Mouse (Mus musculus) CH12.LX (cell line): ENCODE measurements around the gene Gng3.
A peak's percentile ranks its signal among the peaks of the same experiment; 100 is the strongest.

Experiments used
- CTCF ChIP-seq, 2 experiments: IDR thresholded peaks in 1 of 2; conservative IDR thresholded peaks in 1 of 2; 2 replicates each; pipeline ENCODE4 v1.5.1; 2011 to 2012; ENCODE audit warnings: low read depth in 2 of 2, low read length in 2 of 2, improper control_type of control experiment in 1 of 2, inconsistent platforms in 1 of 2, mild to moderate bottlenecking in 1 of 2, moderate library complexity in 1 of 2
- ELF1 ChIP-seq: IDR thresholded peaks from 2 replicates; pipeline ENCODE4 v1.6.1; 2014; ENCODE audit warnings: low read depth, mild to moderate bottlenecking, inconsistent platforms, low read length, improper control_type of control experiment
- EP300 ChIP-seq: IDR thresholded peaks from 2 replicates; pipeline ENCODE4 v1.6.1; 2011; ENCODE audit warnings: low read length, improper control_type of control experiment
- JUND ChIP-seq: conservative IDR thresholded peaks from 2 replicates; pipeline ENCODE4 v1.6.1; 2011; ENCODE audit warnings: low read depth, low read length, improper control_type of control experiment
- POLR2A ChIP-seq: IDR thresholded peaks from 2 replicates; pipeline ENCODE4 v1.6.1; 2011; ENCODE audit warnings: low read depth, mild to moderate bottlenecking, improper control_type of control experiment, low read length
- ZC3H11A ChIP-seq: IDR thresholded peaks from 2 replicates; pipeline ENCODE4 v1.6.1; 2012; ENCODE audit warnings: low read depth, mild to moderate bottlenecking, inconsistent platforms, low read length, improper control_type of control experiment

DNA sequence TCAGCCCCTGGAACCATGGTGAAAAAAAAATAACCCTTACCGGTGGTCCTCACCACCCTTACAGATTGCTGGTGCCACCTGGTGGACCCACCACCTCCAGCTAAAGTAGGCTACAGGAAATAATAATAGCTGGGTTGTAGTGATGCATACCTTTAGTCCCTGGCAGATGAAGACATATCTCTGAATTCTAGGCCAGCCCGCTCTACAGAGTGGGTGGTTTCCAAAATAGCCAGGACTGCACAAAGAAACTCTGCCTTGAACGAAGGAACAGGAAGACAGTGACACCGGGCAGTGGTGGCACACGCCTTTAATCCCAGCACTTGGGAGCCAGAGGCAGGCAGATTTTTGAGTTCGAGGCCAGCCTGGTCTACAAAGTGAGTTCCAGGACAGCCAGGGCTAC is 25.3 kb upstream of the Gng3 start:
- TF ChIP-seq EP300 = no peak
- no peak for TF ChIP-seq POLR2A
- TF ChIP-seq JUND = no peak
- TF ChIP-seq CTCF (conservative IDR thresholded peaks at IDR 0.05 in 1 of 2, IDR thresholded peaks at IDR 0.05 in 1 of 2; ENCODE audit: low read depth in 2 of 2, low read length in 2 of 2) = peak in 1 of 2 experiments; percentile 34; a peak in 2 of 4 replicates
- TF ChIP-seq ELF1 = no peak
- no peak for TF ChIP-seq ZC3H11A
